Mouse (Mus musculus) testis, adult 2 months (tissue): ENCODE results near the gene Rex2.
"Not testable (repeated sequence)": the region's sequence is repeated elsewhere in the genome, so short reads cannot be mapped to it uniquely, and the experiment has no call there.

Experiments used
- CTCF ChIP-seq: fragments of 200-500 bp; IDR thresholded peaks from 2 replicates; pipeline ENCODE4 v1.5.1; 2012; ENCODE audit warnings: low read depth, mild to moderate bottlenecking, inconsistent platforms, low read length, moderate library complexity; ENCODE audit not compliant: control insufficient read depth, insufficient read depth, insufficient replicate concordance
- POLR2A ChIP-seq: fragments of 200-500 bp; IDR thresholded peaks from 2 replicates; pipeline ENCODE4 v1.6.1; 2012; ENCODE audit warnings: low read depth, mild to moderate bottlenecking, inconsistent platforms, low read length, moderate library complexity; ENCODE audit not compliant: control insufficient read depth

- TF ChIP-seq POLR2A, CTCF: not testable (repeated sequence)
These were observed 45.1 kb upstream of the Rex2 start for GRCm38 (mm10) chr4:146976581-146976980.
